Mouse (Mus musculus): ENCODE results near the gene Sis.

- TF ChIP-seq CHD1 (IDR thresholded peaks at IDR 0.05; ENCODE audit: low read depth, low read length) (no peak), JUN (IDR thresholded peaks at IDR 0.05; ENCODE audit: insufficient read depth, low read depth, low read length) (no peak), POLR2A (IDR thresholded peaks at IDR 0.05; ENCODE audit: low read depth, low read length) (no peak), CTCF (conservative IDR thresholded peaks at IDR 0.05 in 1 of 2, IDR thresholded peaks at IDR 0.05 in 1 of 2; ENCODE audit: low read depth in 2 of 2, low read length in 2 of 2) (no peak), TCF12 (IDR thresholded peaks at IDR 0.05; ENCODE audit: low read depth, low read length) (no peak), SIN3A (IDR thresholded peaks at IDR 0.05; ENCODE audit: low read length) (no peak), E2F4 (IDR thresholded peaks at IDR 0.05; ENCODE audit: insufficient replicate concordance, low read depth, low read length) (no peak), KAT2A (IDR thresholded peaks at IDR 0.05; ENCODE audit: insufficient replicate concordance, low read length) (no peak), MAFK (IDR thresholded peaks at IDR 0.05; ENCODE audit: insufficient replicate concordance, low read length) (no peak), USF1 (IDR thresholded peaks at IDR 0.05; ENCODE audit: low read depth, low read length) (no peak), ZC3H11A (IDR thresholded peaks at IDR 0.05; ENCODE audit: low read depth, low read length) (no peak)
These were observed 38.4 kb upstream of the Sis start for GRCm38 (mm10) chr3:73006045-73006444.
